Mouse (Mus musculus): ENCODE measurements around the gene Arhgef2.
A peak's percentile ranks its signal among the peaks of the same experiment; 100 is the strongest.

Arhgef2 gene

DNA sequence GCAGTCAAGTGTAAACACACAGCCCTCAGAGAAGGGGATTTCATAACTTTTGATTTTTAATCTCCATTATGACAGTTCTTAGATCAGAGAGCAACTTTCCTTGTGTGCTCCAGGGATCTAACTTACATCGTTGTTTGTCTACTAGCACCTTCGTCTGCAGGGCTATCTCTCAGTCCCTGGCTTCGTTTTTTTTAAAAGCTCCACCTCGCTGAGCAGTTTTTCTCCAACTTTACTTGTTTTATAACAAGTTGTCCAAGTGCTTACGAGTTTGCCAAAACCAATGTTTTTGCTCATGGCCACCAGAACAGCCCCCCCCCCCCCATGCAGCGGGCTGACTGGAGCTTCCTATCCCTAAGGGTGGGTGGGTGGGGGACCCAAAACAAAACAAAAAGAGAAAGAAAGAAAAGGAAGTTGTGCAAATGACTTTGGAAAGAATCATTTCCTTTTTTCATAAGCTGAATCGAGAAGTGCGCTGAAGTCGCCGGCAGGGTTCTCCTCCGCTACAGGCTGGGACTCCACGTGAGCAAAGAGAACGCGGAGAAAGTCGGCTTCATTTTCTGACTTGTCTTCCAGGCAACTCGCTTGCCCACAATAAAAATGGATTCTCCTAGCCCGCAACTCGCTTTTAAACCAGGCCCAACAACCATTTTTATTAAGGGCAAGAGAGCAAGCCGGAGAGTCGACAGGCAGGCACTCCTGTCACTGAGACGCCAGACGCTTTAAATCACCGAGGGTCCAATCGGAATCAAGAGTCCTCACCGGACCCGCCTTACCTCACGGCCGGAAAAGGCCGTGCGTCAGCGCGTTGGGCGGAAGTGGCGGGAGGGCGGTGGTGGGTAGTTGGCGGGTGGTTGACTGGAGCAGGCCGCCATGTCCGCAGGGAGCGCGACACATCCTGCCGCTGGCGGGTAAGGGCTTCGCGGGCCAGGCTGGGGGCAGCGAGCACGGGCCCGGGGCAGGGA lies 79.5 kb downstream of the Arhgef2 start, which contains the start of gene Khdc4:
Khdc4 (plus strand) TSS at position 824 of the 962 bp plus-strand sequence.
- peak; percentile 98 for DNase-seq

DNA sequence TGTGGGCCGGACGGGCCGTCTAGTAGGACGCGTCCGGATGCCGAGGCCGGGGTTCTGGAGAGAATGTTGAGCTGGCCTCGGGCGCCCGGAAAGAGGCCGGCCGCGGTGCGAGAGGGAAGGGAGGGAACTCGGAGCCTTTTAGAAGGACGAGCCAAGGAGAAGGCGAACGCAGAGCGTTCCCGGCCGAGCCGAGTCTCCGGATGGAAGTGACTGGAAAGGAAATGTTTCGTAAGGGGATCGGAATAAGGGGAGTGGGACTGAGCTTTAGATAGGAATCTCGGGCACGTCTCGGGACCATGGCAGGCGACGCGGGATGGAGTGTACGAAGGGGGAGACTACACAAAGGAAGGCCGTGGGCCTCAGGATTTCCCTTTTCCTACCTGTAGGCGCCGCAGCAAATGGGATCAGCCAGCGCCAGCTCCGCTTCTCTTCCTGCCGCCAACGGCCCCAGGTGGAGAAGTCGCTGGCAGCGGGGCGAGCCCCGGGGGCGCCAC lies 80.2 kb downstream of the Arhgef2 start:
- peak; percentile 72 for DNase-seq

DNA sequence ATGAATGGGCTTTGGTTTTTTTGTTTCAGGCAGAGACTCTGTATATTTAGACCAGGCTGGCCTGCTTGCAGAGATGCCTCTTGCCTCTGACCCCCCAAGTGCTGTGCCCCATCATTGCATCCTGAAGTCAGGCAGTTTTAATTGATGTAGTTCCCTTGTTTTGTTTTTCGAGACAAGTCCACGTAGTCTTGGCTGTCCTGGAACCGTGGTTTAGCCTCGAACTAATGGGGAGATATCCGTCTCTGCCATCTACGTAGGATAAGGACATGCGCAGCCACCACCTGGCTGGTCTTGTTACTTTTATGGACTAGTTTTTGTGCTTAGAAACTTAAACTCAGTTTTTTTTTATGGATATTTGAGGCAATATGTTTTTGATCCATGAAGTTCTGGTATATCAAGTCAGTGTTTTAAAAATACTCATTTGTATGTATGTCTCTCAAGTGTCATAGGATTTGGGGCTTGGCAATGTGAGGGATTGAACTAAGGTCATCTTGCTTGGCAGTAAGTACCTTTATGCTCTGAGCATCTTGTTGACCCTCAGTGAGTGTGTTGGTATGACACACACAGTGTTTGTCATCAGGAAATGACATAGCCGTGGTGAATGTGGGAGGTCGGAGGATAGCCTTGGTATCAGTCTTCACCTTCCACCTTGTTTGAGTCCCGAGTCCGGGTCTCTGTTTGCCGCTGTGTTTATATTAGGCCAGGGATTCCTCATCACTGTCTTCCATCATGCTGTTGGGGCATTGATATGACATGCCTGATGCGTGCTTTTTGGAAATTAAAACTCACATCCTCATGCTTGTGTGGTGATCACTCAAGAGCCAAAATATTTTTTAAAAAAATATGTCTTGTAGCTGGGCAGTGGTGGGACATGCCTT lies 81.2 kb downstream of the Arhgef2 start:
- DNase-seq = no peak

DNA sequence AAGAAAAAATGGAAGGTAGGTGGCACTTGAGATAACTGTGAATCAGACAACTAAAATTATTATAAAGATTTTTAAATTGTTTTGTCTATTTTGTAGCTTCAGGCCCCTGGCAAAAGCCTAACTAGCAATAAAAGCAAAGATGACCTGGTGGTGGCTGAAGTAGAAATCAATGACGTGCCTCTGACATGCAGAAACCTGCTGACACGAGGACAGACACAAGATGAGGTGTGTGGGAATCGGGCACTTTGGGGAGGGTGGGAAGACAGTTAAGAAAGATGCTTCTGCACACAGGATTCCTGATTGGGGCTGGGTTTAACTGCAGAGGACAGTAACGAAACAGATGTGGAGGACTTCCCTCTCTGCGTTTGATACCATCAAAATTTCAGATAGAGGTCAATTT lies 83.3 kb downstream of the Arhgef2 start:
- DNase-seq = no peak

DNA sequence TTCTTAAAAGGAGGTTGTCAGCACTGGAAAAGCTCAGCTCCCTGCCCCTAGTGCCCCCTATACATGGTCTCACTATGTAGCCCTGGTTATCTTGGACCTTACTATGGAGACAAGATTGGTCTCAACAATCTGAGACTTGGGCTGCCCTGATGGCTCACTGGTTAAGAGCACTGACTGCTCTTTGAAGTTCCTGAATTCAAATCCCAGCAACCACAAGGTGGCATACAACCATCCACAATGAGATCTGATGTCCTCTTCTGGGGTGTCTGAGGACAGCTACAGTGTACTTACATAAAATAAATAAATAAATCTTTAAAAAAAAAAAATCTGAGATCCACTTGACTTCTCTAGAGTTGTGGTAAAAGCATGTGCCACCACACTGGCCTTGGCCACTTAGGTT lies 89.8 kb downstream of the Arhgef2 start:
- DNase-seq = no peak
